Mouse (Mus musculus): ENCODE measurements at regions not wholly inside any gene's neighbourhood (a gene's known extent, or its start where the extent isn't known, plus 50 kb on each side); places are given as distances from the start of the nearest gene placed in this dataset.

DNA sequence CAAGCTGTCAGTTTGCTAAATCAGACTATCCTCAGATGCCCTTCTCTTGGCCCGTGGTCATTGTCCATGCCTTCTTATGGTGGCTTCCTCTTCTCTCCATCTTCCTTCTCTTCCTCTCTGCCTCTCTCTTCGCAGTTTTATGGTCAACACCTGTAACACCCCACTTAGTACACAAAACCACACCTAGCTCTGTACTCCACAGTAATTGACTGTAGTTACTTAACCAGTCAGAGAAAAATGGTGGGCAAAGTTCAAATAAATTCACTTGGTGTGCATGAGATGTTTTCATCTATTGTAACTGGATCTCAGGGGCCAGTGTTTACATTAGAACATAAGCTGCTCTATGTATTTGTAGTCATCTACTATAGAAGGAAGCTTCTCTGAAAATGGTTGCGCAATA lies 807.8 kb upstream of the Cadm2 start:
- Histone ChIP-seq H3K27me3 (no peaks in the 10 kb centered on the region), H3K4me2 (replicated peaks) (no peak overlapping the region), H3K9ac (replicated peaks) (no peak overlapping the region), H3K36me3 (no peaks in the 10 kb centered on the region), H3K4me1 (no peaks in the 10 kb centered on the region), H3K27ac (replicated peaks) (no peak overlapping the region), H3K9me3 (no peaks in the 10 kb centered on the region), H3K4me3 (no peak overlapping the region)
- no peak for ATAC-seq (ENCODE audit: low FRiP score, low read depth)
- 91% methylated on average over 3 of the region's 3 CpGs for WGBS

DNA sequence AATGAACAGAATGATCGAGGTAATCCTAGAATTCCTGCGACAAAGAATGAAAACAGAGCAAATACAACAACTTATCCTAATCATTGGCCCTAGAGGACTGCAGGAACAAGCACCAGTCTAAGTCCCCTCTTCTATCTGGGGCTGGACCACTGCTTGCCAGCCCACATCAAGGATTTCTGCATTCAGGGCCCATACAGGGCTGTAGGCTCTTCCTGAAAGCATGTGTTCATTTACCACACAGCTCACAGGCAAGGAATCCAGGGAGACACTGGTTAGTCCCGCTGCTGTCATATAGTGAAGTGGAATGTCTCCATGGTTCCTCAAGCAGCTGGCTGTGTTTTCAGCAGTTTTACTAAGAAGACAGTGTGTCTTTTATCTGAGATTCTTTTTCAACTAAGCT lies 806.8 kb upstream of the Cadm2 start:
- H3K36me3 ChIP-seq = no peaks in the 10 kb centered on the region
- H3K9me3 ChIP-seq = no peaks in the 10 kb centered on the region
- no peak overlapping the region for H3K27ac ChIP-seq (replicated peaks)
- no peak overlapping the region for H3K4me3 ChIP-seq
- no peaks in the 10 kb centered on the region for H3K4me1 ChIP-seq
- H3K9ac ChIP-seq (replicated peaks) = no peak overlapping the region
- ATAC-seq (ENCODE audit: low FRiP score, low read depth) = no peak; the same call in 1 of the 2 replicates
- H3K4me2 ChIP-seq (replicated peaks) = no peak overlapping the region
- no peaks in the 10 kb centered on the region for H3K27me3 ChIP-seq
- WGBS = 90% methylated on average over 3 of the region's 3 CpGs

GRCm38 (mm10) chr16:68425276-68425675 lies 804.6 kb upstream of the Cadm2 start:
- no peak overlapping the region for H3K4me3 ChIP-seq
- no peaks in the 10 kb centered on the region for H3K27me3 ChIP-seq
- no peak overlapping the region for H3K27ac ChIP-seq (replicated peaks)
- WGBS = 88% methylated on average over 1 of the region's 1 CpGs
- H3K4me1 ChIP-seq = no peaks in the 10 kb centered on the region
- H3K9me3 ChIP-seq = no peaks in the 10 kb centered on the region
- no peaks in the 10 kb centered on the region for H3K36me3 ChIP-seq
- no peak overlapping the region for H3K4me2 ChIP-seq (replicated peaks)
- H3K9ac ChIP-seq (replicated peaks) = no peak overlapping the region
- no peak for ATAC-seq (ENCODE audit: low FRiP score, low read depth)

DNA sequence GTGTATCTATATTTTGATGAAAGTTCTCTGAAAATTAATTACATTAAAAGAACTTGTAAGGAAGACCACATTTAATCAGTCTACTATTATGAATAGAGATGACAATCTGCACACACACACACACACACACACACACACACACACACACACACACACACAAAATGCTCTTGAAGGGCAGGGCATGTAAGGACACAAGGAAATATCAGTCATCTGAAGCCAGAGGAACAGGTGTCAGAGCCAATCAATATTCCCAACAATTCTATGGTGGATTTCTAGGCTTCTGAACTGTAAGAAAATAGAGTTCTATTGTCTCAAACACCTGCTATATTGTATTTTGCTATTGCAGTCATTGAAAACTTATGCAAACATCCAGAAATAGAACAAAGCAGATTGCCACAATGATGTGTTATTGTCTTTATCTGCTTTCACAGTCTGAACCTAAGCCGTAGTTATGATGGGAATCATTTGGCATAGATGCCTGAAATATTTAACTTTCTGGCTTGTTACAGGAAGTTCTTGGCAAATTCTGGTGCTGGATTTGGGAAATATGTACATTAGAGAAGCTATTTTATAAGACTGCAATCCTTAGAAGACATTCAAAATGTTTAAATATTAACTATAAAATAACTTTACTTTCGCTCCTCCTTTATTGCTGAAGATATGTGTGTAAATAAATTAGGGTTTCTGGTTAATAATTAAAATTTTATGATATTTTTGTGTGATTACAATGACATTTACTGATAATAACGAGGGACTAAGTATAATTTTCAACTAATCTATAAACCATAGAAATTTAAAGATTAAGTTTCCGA lies 781.4 kb upstream of the Cadm2 start:
- Histone ChIP-seq H3K9me3 (no peaks in the 10 kb centered on the region), H3K27me3 (no peaks in the 10 kb centered on the region), H3K9ac (replicated peaks) (no peak overlapping the region), H3K4me3 (no peak overlapping the region), H3K36me3 (no peaks in the 10 kb centered on the region), H3K27ac (replicated peaks) (no peak overlapping the region), H3K4me1 (no peaks in the 10 kb centered on the region), H3K4me2 (replicated peaks) (no peak overlapping the region)
- ATAC-seq (ENCODE audit: low FRiP score, low read depth) = no peak
- 82% methylated on average over 4 of the region's 4 CpGs for WGBS

DNA sequence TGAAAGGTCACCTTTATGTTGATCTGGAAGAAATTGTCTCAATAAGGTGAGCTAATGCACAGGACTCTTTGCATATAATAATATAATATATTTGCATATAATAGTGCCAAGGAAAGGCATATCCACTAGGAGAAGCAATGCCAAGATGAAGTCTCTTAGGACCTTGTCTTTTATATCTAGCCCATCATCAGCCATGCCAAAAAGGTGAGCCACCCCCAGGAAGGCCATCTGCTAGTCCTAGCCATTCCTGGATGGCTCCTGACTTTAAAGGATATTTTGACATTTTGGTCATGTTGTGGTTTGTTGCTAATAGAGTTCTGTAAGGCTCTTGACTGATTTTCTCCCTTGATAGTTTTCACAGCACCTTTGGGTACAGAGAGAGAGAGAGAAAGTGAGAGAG lies 779.9 kb upstream of the Cadm2 start:
- Histone ChIP-seq H3K27me3 (no peaks in the 10 kb centered on the region), H3K9me3 (no peaks in the 10 kb centered on the region), H3K27ac (replicated peaks) (no peak overlapping the region), H3K4me2 (replicated peaks) (no peak overlapping the region), H3K4me3 (no peak overlapping the region), H3K9ac (replicated peaks) (no peak overlapping the region), H3K36me3 (no peaks in the 10 kb centered on the region), H3K4me1 (no peaks in the 10 kb centered on the region)
- no peak for ATAC-seq (ENCODE audit: low FRiP score, low read depth)

DNA sequence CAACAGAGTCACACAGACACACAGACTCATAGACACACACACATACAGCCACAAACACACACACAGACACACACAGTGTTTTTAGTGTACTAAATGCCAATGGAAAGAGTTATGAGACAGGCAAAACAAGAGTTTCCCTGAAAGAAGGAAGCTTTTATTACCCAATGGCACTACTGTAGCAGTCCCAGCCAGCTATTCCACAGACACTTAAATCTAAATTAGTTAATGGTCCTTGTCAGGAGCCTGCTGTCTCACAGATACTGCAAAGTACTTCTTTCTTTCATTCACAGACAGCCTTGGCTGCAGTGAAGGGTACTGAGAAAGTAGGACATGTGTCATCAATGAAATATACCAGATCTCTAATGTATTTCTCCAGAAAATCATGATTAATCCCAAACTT lies 730.4 kb upstream of the Cadm2 start:
- Histone ChIP-seq H3K36me3 (no peaks in the 10 kb centered on the region), H3K27ac (replicated peaks) (no peak overlapping the region), H3K9me3 (no peaks in the 10 kb centered on the region), H3K4me1 (no peaks in the 10 kb centered on the region), H3K9ac (replicated peaks) (no peak overlapping the region), H3K27me3 (no peaks in the 10 kb centered on the region), H3K4me3 (no peak overlapping the region), H3K4me2 (replicated peaks) (no peak overlapping the region)
- ATAC-seq (ENCODE audit: low FRiP score, low read depth) = no peak

DNA sequence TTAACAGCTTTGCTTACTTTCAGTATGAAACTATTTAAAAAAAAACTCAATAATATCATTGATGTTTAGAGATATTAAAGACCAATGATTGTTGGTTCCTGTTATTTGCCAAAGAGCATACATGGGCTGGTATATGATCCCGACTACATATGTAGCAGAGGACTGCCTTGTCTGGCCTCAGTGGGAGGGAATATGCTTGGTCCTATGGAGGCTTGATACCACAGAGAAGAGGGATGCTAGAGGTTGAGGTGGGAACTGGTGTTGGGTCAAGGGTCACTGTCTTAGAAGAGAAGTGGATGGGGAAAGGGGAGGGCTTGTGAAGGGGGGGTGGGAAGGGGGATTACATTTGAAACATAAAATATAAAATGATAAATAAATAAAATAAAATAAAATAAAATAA lies 718.3 kb upstream of the Cadm2 start:
- Histone ChIP-seq H3K27ac (replicated peaks) (no peak overlapping the region), H3K27me3 (no peaks in the 10 kb centered on the region), H3K9me3 (no peaks in the 10 kb centered on the region), H3K4me2 (replicated peaks) (no peak overlapping the region), H3K4me3 (no peak overlapping the region), H3K36me3 (no peaks in the 10 kb centered on the region), H3K9ac (replicated peaks) (no peak overlapping the region), H3K4me1 (no peaks in the 10 kb centered on the region)
- WGBS = 89% methylated on average over 1 of the region's 1 CpGs
- ATAC-seq (ENCODE audit: low FRiP score, low read depth) = peak; percentile 30; the same call in 1 of the 2 replicates

Data from midbrain, embryonic 12.5 days (tissue).